Mouse (Mus musculus) c-Kit-positive CD71-negative TER-119-negative erythroid progenitor cells, embryonic 14.5 days (primary cell): ENCODE measurements around the gene Nktr.

Experiments
- DNase-seq: peaks from one replicate; pipeline ENCODE4 v3.0.0-alpha.2; 2013; ENCODE audit warnings: low read depth

Gene Nktr

DNA sequence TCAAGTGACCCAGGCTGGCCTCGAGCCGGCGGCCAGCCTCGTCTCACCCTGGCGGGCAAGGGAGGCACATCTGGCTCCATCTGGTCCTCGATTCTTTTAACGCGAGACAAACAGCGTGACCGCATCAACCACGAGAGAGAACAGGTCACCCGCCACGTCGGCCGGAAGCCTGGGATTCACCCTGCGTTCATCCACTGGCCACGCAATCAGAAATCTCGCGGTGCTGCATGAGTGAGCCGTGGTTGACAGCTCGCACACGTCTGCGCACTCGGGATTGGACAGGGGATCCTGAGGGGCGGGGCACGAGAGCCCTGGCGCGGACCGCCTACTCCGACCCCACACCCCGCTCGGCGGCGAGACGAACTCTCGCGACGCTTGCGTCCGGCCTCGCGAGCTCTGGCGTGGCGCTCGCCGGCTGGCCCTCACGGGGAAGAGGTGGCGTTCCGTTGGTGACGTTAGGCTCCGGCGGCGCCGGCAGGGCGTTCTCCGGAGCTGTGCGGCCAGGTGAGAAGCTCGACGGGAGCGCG, at the start of gene Nktr:
Gene Nktr, plus strand, starts transcription at position 378 of the 527 bp plus-strand sequence.
- peak; percentile 95 for DNase-seq

DNA sequence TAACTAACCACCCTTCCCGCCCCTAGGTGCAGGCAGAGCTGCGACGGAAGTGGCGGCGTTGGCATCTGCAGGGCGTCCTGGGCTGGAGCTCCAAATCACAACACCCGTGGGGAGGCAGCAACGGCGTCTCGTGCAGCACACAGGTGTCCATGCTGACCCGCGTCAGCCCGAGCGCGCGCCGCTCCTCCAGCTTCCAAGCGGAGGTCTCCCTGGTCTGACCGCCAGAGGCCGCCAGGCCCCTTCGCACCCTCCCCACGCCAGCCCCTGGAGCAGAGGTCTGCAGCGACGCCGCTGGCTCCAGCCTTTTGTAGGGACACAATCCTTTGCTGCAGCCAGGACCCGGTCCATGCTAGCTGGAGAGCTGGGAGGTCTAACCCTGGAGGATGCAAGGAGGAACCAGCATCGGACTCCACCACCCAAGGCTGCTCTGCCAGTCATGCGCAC, 49.6 kb upstream of the Nktr start:
- peak; percentile 33 for DNase-seq

DNA sequence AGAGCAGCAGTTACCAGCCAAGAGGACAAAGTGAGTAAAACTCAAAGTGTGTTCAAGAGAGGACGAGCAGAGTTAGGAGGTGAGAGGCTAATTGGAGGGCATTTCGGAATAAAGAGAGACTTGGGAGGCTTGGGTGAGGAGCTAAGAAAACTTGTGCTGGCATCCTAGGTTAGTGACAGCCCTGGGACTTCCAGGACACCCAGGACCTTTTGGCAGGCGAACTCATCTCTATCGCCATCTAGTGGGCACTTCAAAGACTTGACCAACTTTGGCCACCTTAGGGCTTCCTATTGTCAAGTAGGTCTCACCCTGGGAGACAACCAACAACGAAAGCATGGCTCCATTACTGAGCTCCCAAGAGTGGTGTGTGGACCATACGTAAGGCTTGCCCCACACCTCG, 47.7 kb upstream of the Nktr start:
- no peak for DNase-seq

DNA sequence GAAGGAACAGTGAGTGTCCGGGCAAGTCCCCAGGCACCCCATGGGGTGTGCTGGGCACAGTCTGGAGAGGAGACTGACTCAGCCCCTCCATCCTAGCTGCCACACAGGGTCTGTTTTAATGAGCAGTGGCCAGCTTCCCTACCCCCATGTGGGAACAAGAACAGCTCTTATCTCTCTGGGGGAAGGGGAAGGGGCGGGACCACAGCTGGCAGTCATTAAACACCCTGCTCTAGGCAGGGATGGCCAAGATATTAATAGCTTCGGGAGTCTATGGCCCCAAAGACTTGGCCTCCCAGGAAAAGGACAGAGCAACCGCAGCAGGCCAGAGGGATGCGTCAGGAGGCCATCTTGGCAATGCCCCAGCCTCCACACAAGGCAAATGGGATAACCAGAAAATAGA, 46.7 kb upstream of the Nktr start:
- no peak for DNase-seq

DNA sequence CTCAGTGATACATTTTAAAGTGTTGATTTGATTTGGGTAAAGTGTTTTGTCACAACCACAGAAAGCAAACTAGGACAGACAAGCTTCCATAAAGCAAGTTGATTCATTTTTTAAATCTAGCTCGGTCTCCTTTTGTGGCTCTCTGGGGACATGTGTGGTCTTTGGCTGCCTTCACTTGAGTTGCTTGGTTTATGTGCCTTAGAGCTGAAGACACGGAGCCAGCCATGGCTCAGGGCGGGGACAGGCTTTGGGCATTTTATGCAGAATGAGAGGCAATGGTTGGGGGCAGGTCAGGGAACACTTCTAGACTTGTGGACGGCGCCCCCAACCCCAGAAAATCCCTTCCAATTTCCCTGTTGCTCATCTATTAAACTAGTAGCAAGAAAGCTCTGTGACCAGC, 45.3 kb upstream of the Nktr start:
- DNase-seq, result no peak

DNA sequence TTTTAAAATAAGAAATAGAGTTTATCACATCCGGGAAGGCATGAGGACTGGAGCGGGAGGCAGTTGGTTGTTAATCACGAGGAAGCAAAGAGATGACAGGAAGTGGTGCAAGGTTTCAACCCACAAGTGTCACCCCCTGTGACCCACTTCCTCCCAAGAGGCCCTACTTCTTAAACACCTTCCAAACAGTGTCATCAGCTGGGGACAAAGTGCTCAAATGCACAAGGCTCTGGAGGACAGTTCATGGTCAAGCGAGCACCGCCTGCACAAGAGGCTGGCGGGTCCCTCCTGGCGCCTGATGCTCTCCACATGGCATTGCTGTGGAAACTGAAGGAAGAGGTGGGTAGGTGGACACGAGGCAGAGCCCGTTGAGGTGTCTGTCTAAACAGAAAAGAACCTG, 44.0 kb upstream of the Nktr start:
- DNase-seq, result peak; percentile 46

DNA sequence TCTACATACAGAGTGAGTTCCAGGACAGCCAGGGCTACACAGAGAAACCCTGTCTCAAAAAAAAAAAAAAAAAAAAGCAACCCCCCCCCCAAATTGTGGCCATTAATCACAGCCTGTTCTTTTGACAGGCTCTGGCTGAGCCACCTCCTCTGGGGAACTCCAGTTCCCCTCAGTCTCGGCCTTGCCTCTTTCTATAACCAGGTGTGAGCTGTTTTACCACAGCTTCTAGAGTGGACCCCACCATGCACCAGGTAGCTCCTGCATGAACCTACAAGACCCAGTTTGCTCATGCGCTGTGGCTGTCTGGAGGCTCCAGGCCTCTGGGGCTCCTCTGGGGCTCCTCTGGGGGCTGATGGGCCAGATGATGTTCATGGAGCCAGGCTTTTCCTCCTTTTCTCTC, 43.4 kb upstream of the Nktr start:
- DNase-seq, result no peak

DNA sequence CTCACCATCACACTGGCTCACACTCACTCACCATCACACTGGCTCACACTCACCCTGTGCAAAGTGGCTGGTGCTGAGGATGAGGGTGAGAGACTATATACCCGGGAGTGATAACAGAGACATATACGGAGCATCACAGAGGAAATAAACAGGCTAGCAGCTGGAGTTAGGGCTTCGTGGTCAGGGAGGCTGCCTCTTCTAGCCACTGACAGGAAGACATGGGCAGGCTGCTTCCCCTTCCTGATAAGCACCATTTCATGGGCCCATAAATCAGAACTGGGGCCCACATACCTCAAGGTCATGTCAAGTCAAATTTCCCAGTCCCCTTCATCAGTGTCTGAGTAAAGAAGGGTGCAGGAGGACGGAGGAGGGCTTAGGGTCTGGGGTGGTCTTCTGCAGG, 41.9 kb upstream of the Nktr start:
- DNase-seq, result no peak

DNA sequence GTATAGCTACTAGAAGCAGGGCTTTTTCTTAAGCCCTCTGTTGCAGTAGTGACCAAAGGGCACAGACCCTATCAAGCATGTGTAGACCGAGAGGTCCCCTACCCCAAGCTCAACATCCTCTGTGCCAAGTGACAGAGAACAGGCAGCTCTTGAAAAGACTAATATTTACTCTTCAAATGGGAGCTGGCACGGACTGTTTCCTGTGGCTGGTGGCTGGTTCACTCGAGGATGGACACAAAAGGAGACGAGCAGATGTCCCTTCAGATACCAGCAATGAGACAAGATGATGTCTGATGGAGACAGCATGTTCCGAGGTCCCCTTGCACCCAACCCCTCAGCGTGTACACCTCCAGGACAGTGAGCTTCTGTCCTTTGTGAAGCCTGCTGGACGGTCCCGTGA, 41.5 kb upstream of the Nktr start:
- no peak for DNase-seq

DNA sequence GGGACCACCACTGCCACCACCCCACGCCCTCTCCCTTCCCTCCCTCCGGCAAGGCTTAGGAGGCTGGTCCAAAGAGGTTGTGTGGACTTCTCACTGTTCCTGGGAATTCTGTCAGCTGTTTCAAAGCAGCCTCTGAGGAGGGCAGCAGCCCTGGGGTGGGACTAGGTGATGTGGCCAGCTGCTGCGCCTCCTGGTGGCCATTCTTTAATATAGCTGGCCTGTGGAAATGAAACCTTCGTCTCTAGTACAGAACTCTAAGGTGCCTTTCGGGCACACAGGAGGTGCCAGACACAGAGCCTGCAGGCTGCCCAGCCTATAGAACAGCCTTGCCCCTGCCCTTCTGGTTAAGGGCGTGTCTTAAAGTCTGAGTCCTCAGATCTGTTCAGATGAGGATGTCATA, 39.4 kb upstream of the Nktr start:
- peak; percentile 39 for DNase-seq

DNA sequence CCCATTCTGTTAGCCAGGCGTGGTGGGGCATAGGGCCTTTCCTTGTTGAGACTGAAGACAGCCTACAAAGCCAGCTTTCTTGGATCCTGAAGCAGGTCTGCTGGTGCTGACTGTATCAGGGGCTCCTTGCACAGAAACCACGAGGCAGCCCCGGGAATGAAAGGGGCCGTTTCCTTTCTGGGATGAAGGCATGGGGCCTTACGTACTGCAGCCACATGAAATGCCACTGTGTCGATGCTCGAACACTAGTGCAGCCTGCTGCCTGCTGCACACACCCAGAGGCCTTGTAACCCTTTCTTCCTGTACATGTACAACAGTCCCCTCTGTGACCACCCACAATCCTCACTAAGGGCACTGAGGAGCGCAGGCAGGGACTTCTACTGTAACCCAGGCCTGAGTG, 37.8 kb upstream of the Nktr start:
- DNase-seq, result no peak

DNA sequence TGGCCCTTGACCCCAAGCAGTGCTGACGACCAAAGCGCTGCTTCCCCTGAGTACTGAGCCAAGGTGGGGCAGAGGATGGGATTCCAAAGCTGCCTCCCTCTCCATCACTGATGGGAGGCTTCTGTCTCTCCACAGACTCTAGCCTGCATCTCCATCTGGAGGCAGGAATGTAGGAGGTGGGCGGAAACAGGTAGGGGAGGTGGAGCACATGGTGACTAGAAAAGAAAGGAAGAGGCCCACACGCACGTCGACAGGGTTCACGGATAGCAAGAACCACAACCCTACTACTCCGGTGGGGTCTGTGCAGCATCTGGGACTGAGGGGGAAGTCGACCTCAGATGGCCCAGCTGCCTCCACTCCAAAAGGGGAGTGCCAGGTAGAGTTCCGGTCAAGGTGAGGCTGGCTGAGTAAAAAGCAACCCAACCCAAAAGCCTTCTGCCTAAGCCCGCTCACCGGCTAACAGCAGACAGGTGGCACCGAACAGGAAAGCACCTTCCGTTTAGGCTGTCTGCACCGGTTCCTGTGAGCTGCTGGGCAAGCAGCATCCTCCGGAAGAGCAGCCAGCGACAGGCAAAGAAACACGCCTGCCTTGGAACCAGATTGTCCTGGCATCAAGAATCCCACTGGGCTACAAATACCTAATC, 36.8 kb upstream of the Nktr start:
- no peak for DNase-seq

DNA sequence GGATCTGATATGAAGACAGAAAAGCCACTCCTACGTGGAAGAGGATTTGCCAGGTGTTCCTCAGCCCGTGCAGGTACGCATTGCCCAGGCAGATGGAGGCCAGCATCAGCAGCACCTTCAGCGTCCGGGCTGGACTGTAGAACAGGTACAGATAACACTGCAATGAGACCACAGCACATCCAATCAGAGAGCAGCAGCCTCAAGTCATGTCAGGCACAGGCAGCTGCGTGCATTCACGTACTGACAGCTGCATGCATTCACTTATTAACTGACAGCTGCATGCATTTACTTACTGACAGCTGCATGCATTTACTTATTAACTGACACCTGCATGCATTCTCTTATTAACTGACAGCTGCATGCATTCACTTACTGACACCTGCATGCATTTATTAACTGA, 34.3 kb upstream of the Nktr start:
- no peak for DNase-seq

DNA sequence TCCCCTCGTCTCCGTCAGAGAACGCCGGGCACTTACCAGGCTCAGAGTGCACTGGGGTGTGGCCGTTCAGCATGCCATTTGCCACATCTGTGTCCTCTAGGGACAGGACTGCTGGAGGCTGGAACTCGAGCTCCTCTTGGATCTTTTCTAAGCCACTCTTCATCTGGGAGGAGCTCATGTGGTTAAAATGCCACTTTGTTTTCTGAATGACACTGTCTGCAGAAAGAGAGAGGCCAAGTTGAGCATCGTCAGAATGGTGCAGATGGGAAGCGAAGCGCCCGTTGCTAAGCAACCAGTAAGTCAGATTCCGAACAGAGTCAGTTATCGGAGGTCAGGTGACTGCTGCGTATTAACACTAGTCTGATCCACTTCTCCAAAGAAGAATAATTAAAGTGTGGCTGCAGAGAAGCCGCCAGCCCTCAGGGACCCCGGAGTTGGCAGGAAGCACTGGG, 28.7 kb upstream of the Nktr start:
- DNase-seq, result no peak

DNA sequence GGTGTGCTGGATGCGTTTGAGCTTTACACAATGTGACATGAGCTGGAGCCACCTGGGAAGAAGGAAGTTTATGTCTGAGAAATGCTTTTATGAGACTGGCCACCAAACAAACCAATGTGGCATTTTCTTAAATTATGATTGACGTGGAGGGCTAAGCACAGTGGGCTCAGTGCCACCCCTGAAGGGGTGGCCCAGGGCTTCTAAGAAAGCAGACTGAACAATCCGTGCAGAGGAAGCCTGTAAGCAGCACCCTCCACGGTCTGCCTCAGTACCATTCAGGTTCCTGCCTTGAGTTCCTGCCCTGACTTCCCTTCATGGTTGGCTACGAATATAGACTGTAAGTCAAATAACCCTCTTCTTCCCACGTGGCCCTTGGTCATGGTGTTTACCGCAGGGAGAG, 28.2 kb upstream of the Nktr start:
- no peak for DNase-seq

DNA sequence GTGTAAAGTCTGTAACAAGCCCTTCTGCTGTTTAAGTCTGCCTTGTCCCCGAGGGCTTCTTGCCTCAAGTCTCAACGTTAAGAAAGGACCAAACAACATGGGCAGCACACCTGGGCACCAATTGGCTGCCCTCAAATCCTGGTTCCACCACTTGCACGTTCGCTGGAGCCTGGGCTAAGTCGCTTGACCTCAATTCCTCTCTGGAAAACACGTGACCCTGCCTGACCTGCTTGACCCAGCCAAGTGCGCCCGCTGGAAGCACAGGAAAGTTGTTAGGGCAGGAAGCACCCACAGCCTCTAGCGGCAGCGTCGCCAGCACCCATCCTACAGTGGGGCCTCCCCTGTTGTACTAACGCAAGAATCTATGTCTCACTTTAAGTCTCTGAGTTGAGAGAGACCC, 24.2 kb upstream of the Nktr start:
- DNase-seq, result no peak

DNA sequence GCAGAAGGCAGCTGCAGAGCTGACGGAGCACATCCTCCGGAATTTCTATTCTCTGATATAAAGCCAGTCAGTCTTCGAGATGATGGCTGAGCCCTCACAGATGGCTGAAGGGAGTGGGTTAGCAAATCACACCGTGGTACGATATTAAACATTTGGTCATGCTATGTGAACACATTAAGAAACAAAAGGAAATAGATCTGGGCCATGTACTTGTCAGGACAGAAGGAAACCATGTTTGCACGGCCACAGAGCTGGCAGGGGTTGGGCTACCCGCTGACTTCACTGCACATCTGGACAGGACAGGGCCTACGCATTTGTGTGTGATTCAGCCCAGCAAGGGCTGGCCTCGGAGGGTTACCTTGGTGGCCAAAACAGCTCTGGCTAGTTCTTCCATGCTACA, 22.3 kb upstream of the Nktr start:
- DNase-seq, result no peak

DNA sequence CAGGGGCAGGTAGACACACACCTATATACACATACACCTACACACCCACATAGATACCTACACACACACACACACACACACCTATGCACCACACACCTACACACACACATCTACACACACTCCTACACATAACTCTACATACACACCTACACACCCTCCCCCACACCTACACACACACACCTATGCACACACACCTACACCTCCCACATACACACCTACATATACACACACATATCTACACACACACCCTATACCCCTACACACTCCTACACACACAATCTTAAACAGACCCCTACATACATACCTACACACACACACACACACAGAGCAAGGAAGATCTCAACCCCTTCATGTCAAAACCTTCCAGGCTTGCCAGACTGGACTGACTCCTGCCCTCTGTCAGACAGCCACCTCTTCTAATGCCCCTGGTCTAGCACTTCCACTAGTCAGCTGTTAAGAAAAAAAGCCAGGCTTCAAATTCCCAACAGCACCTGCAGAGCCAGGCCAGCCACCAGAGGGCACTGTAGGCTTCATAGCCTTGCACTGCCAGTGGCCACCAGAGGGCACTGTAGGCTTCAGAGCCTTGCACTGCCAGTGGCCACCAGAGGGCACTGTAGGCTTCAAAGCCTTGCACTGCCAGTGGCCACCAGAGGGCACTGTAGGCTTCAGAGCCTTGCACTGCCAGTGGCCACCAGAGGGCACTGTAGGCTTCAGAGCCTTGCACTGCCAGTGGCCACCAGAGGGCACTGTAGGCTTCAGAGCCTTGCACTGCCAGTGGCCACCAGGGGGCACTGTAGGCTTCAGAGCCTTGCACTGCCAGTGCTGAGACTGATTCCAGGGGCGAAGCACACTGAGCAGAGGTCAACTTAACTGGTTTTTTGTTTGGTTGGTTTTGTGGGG, 21.6 kb upstream of the Nktr start:
- no peak for DNase-seq

DNA sequence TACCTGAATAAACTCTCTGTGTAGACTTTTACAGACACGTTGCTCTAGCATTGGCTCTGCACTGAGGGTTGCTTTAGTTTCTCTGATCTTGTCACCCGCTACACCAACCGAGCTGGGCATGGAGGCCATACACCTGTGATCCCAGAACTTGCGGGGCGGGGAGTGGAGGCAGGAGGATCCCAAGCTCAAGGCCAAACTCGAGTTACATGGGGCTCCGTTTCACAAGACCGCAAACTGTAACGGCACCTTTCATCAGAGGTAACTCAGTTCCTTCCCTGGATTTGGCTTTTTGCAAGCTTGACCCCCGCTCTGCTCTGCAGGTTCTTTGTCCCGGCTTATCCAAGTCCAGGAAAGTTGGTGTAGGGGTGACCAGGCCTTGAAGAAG, 14.7 kb upstream of the Nktr start:
- DNase-seq, result no peak

DNA sequence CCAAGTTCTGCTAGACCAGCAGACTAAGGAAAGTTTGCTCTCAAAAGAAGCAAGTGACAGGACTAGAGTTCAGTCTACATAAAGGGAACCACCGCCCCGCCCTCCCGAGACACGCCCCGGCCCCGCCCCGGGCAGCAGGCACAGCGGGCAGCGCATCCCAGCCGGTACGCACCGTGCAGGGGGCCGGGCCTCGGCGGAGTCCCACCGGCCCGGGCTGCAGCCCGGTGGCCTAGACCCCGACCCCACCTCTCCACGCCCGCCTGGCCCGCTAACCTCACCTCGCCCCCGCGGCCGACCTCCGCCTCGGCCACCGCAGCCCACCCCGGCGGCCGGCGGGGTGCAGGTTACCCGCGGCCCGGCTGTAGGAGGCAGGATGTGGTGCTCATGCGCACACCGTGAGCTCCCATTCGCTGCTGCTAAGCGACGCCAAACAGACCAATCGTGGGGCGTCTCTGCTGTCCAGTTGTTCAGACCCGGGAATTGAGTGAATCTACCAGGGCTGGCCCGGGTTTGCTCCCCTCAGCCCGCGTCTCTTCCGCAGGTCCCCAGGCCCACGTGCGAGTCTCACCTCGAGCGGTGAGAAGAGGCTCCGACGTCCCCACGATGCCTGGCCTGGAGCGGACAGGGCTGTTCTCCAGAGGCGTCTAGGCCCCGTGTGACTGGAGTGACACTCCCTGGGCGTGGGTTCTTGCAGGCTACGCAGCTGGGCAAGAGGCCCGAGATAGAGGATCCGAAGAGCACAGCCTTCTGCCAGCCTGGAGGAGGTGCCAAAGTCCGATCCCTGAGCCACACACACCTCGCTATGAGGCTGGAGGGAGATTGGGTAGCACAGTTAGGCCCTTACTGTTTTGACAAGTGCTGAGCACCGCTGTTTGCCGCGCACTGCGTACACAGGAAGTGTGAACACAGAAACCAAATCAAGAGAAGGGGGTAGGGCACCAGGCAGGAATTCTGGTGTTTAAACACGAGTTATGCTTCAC, 14.0 kb upstream of the Nktr start, which contains the start of gene Sec22c:
Gene Sec22c, minus strand, starts transcription at position 845 of the 980 bp plus-strand sequence.
- DNase-seq, result peak; percentile 76

DNA sequence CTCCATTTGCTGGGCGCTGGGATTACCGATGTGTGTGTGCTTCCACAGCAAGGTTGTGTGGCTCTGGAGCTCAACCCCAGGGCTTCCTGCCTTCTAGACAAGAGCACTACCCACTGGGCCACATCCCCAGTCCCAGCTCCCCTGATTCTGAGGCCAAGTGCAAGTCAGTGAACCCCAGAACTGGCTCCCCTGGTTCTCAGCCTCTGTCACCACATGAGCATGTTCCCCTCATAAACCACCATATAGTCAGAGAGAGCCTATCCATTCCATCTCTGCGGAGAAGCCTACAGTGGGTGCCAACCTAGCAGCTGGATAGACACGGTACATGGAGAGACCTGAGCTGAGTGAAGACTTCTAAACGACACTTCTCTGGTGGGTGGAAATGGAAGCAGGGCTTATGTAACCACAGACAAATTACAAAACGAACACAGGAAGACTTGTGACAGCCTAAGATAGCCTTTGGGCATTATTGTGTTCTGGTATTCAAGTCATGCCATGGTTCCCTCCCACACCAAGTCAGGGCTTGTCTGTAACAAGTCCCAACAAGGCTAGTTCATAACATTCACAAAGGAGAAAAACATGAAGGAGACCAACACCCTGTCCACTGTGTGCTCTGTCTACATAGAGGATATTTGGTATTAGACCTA, 12.8 kb upstream of the Nktr start:
- DNase-seq, result no peak
